ENCODE assay signal across 25 mouse cellular contexts in genomic region chr11:32782724-32783123, GRCm38 (mm10). TPM values are rescaled to one million over a fixed set of nuclear protein-coding genes. Genes with fewer than 3 reads are reported as not detected.
A peak's percentile ranks its signal among the peaks of the same experiment; 100 is the strongest.
DNase-seq lines count a peak whose midpoint lies in the region; ATAC-seq lines count a peak whose summit lies in the region.
"Had no signal": no experiment of that assay in that cellular context is flagged by ENCODE, and none has a peak within 500 bp of the region (broad histone marks: within the 10 kb centered on the region; RNA-seq: fewer than 3 reads in every experiment).

No protein-coding gene starts in this region.

- 62% methylated on average over 3 of the region's 3 CpGs for whole genome bisulfite sequencing in kidney, embryonic 14.5 days
- 48% methylated on average over 3 of the region's 3 CpGs for WGBS in kidney, embryonic 16.5 days
- WGBS in midbrain, embryonic 11.5 days = 80% methylated on average over 3 of the region's 3 CpGs
- 78% methylated on average over 3 of the region's 3 CpGs for WGBS in midbrain, embryonic 13.5 days
- WGBS in liver, embryonic 12.5 days (ENCODE audit: insufficient replicate concordance) = 46% methylated on average over 3 of the region's 3 CpGs

- no peak overlapping the region for H3K4me2 ChIP-seq in kidney, embryonic 14.5 days (replicated peaks; ENCODE audit: low read depth, low read length)
- H3K4me2 ChIP-seq in kidney, embryonic 16.5 days (replicated peaks; ENCODE audit: low read depth, low read length) = no peak overlapping the region
- H3K4me2 ChIP-seq in midbrain, embryonic 11.5 days = no peak overlapping the region
- H3K4me2 ChIP-seq in midbrain, embryonic 13.5 days (replicated peaks) = no peak overlapping the region
- H3K4me2 ChIP-seq in liver, embryonic 12.5 days = no peak overlapping the region
- H3K4me2 ChIP-seq: lung, embryonic 14.5 days; neural tube, embryonic 13.5 days had no signal

- peaks cover 5% of the 10 kb centered on the region; the same call in 1 of the 2 replicates for H3K4me1 ChIP-seq in kidney, embryonic 14.5 days (ENCODE audit: control insufficient read depth, insufficient read depth, low read length)
- H3K4me1 ChIP-seq in kidney, embryonic 16.5 days (ENCODE audit: insufficient read depth, low read length) = peaks cover 9% of the 10 kb centered on the region; the same call in 1 of the 2 replicates
- no peaks in the 10 kb centered on the region; the same call in 1 of the 2 replicates for H3K4me1 ChIP-seq in midbrain, embryonic 11.5 days (ENCODE audit: control insufficient read depth, insufficient read depth, low read length)
- peaks cover 5% of the 10 kb centered on the region; the same call in 1 of the 2 replicates for H3K4me1 ChIP-seq in midbrain, embryonic 13.5 days (replicated peaks)
- no peaks in the 10 kb centered on the region for H3K4me1 ChIP-seq in liver, embryonic 12.5 days

- no peaks in the 10 kb centered on the region for H3K27me3 ChIP-seq in kidney, embryonic 14.5 days (ENCODE audit: control insufficient read depth, insufficient read depth, low read length)
- no peaks in the 10 kb centered on the region for H3K27me3 ChIP-seq in kidney, embryonic 16.5 days (ENCODE audit: insufficient read depth, low read length)
- no peaks in the 10 kb centered on the region for H3K27me3 ChIP-seq in midbrain, embryonic 11.5 days (ENCODE audit: control insufficient read depth, insufficient read depth, low read length)
- no peaks in the 10 kb centered on the region for H3K27me3 ChIP-seq in midbrain, embryonic 13.5 days
- no peaks in the 10 kb centered on the region for H3K27me3 ChIP-seq in liver, embryonic 12.5 days (replicated peaks)
- H3K27me3 ChIP-seq: neural tube, embryonic 13.5 days had no signal

- H3K4me3 ChIP-seq in kidney, embryonic 14.5 days (ENCODE audit: low read length) = no peak overlapping the region
- H3K4me3 ChIP-seq in kidney, embryonic 16.5 days (ENCODE audit: low read length) = no peak overlapping the region
- no peak overlapping the region for H3K4me3 ChIP-seq in midbrain, embryonic 11.5 days (ENCODE audit: low read depth, low read length)
- no peak overlapping the region for H3K4me3 ChIP-seq in midbrain, embryonic 13.5 days (replicated peaks)
- no peak overlapping the region for H3K4me3 ChIP-seq in liver, embryonic 12.5 days
- H3K4me3 ChIP-seq: erythroblast, embryonic 14.5 days; heart, adult 2 months; midbrain, embryonic 10.5 days; neural tube, embryonic 13.5 days had no signal

- peak; percentile 55; the same call in 1 of the 2 replicates for ATAC-seq in kidney, embryonic 14.5 days (ENCODE audit: low FRiP score, low TSS enrichment)
- no peak; the same call in 1 of the 2 replicates for ATAC-seq in kidney, embryonic 16.5 days (ENCODE audit: low FRiP score, low TSS enrichment)
- ATAC-seq in midbrain, embryonic 11.5 days (ENCODE audit: low FRiP score) = no peak
- ATAC-seq in midbrain, embryonic 13.5 days = no peak
- no peak for ATAC-seq in liver, embryonic 12.5 days
- ATAC-seq: forebrain, embryonic 14.5 days had no signal

- peak; percentile 49 for DNase-seq in gastrocnemius, adult 18-20 months (ENCODE audit: low spot score)
- DNase-seq in gastrocnemius, postnatal 10 days = no peak
- DNase-seq in midbrain, embryonic 11.5 days (ENCODE audit: low spot score, missing footprints) = peak; percentile 44
- peak; percentile 58 for DNase-seq in skeletal muscle tissue, adult 2 months (ENCODE audit: low read depth, low spot score)
- DNase-seq: adrenal gland, postnatal 36 days; cerebellum, adult 8-10 months; liver; lung, embryonic 14.5 days; right cerebral cortex, postnatal 25 days; thymus, postnatal 36 days had no signal

- no peak overlapping the region for H3K27ac ChIP-seq in kidney, embryonic 14.5 days (ENCODE audit: low read depth, low read length)
- no peak overlapping the region for H3K27ac ChIP-seq in kidney, embryonic 16.5 days (ENCODE audit: low read length)
- H3K27ac ChIP-seq in midbrain, embryonic 11.5 days (ENCODE audit: low read depth, low read length) = no peak overlapping the region
- H3K27ac ChIP-seq in midbrain, embryonic 13.5 days = no peak overlapping the region
- no peak overlapping the region for H3K27ac ChIP-seq in liver, embryonic 12.5 days
- H3K27ac ChIP-seq: heart, adult 2 months; midbrain, embryonic 10.5 days; neural tube, embryonic 13.5 days had no signal

- H3K36me3 ChIP-seq in kidney, embryonic 14.5 days (ENCODE audit: control insufficient read depth, insufficient read depth, low read length) = no peaks in the 10 kb centered on the region
- H3K36me3 ChIP-seq in kidney, embryonic 16.5 days (ENCODE audit: insufficient read depth, low read length) = no peaks in the 10 kb centered on the region
- no peaks in the 10 kb centered on the region for H3K36me3 ChIP-seq in midbrain, embryonic 11.5 days (ENCODE audit: control insufficient read depth, insufficient read depth, low read length)
- no peaks in the 10 kb centered on the region for H3K36me3 ChIP-seq in midbrain, embryonic 13.5 days
- no peaks in the 10 kb centered on the region for H3K36me3 ChIP-seq in liver, embryonic 12.5 days
- H3K36me3 ChIP-seq: midbrain, embryonic 10.5 days; neural tube, embryonic 13.5 days had no signal

- no peaks in the 10 kb centered on the region for H3K9me3 ChIP-seq in kidney, embryonic 14.5 days (ENCODE audit: control insufficient read depth, low read length)
- no peaks in the 10 kb centered on the region for H3K9me3 ChIP-seq in kidney, embryonic 16.5 days (ENCODE audit: low read length)
- H3K9me3 ChIP-seq in midbrain, embryonic 11.5 days (ENCODE audit: control insufficient read depth, low read length) = no peaks in the 10 kb centered on the region
- H3K9me3 ChIP-seq in midbrain, embryonic 13.5 days = no peaks in the 10 kb centered on the region
- no peaks in the 10 kb centered on the region for H3K9me3 ChIP-seq in liver, embryonic 12.5 days (replicated peaks)
- H3K9me3 ChIP-seq: midbrain, embryonic 10.5 days; neural tube, embryonic 13.5 days had no signal

- H3K9ac ChIP-seq in kidney, embryonic 14.5 days (ENCODE audit: low read depth, low read length) = no peak overlapping the region
- H3K9ac ChIP-seq in kidney, embryonic 16.5 days (replicated peaks; ENCODE audit: low read length) = no peak overlapping the region
- H3K9ac ChIP-seq in midbrain, embryonic 11.5 days (ENCODE audit: low read length) = no peak overlapping the region
- H3K9ac ChIP-seq in midbrain, embryonic 13.5 days (replicated peaks) = no peak overlapping the region
- no peak overlapping the region for H3K9ac ChIP-seq in liver, embryonic 12.5 days
- H3K9ac ChIP-seq: lung, embryonic 14.5 days; neural tube, embryonic 13.5 days had no signal

RNA-seq across cellular contexts. Expression of gene Smim23, which starts 41.7 kb away (rescaled TPM):
- total RNA-seq in gastrocnemius, adult 18-20 months (2021) = not detected
- total RNA-seq in gastrocnemius, postnatal 10 days (2021) = not detected
- not detected in 2 replicates for polyA plus RNA-seq in kidney, embryonic 14.5 days (2014; fragmentation: Nextera tagmentation; extraction: Ambion mirVana)
- not detected in 2 replicates for polyA plus RNA-seq in kidney, embryonic 16.5 days (2015; fragmentation: Nextera tagmentation; extraction: Ambion mirVana)
- polyA plus RNA-seq in midbrain, embryonic 11.5 days (2014; fragmentation: Nextera tagmentation; extraction: Ambion mirVana) = not detected in 2 replicates
- polyA plus RNA-seq in midbrain, embryonic 13.5 days (2015; fragmentation: Nextera tagmentation; extraction: Ambion mirVana) = not detected in 2 replicates
- not detected in 2 replicates for polyA plus RNA-seq in liver, embryonic 12.5 days (2016; fragmentation: Nextera tagmentation; extraction: Ambion mirVana)
- total RNA-seq: adrenal gland, postnatal 36 days; common myeloid progenitor, adult 5-6 weeks; heart, adult 2 months; hematopoietic stem cell, adult 5-6 weeks; layer of hippocampus, adult 18-20 months; left cerebral cortex, postnatal 36 days had no signal
- polyA plus RNA-seq: embryonic facial prominence, embryonic 11.5 days; erythroblast, embryonic 14.5 days; forebrain, embryonic 14.5 days; heart, adult 2 months; intestine, embryonic 14.5 days; lung, embryonic 14.5 days; midbrain, embryonic 10.5 days; neural tube, embryonic 13.5 days had no signal
